Mouse (Mus musculus) left cerebral cortex, postnatal 4 days (tissue): Measurements from ENCODE around the gene Ceacam1. TPM values are rescaled to one million over a fixed set of nuclear protein-coding genes. Genes with fewer than 3 reads are reported as not detected.

Source experiments
- DNase-seq: peaks from one replicate; pipeline ENCODE4 v3.0.0-alpha.2; 2022
- intact Hi-C: fragments of 180-260 bp; cut with DNase I; formaldehyde crosslinking; loops from one replicate; pipeline ENCODE4 v1.15.1; 2025
- total RNA-seq, 2 experiments: library from RNA; stranded (reverse); gene quantifications; 2 replicates each; pipeline ENCODE4 v1.2.3; 2021

The Ceacam1 gene
- total RNA-seq, 2 experiments from 2014 or later = 0.70 to 1.0 TPM

DNA sequence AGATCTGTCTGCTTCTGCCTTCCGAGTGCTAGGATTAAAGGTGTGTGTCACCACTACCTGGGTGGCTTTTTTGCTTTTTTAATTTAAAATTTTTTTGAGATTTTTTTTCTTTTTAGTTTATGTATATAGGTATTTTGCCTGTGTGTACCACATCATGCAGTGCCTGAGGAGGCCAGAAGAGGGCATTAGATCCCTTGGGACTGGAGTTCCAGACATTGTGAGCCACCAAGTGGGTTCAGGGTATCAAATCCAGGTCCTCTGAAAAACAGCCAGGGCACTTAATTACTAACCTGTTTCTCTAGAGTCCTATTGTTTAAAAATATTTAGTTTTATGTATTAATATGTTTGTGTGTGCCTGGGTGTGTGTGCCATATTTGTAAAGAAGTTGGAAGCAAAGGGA, 59.8 kb downstream of the Ceacam1 start:
- intact Hi-C loops = no loop called here
- DNase-seq = no peak

DNA sequence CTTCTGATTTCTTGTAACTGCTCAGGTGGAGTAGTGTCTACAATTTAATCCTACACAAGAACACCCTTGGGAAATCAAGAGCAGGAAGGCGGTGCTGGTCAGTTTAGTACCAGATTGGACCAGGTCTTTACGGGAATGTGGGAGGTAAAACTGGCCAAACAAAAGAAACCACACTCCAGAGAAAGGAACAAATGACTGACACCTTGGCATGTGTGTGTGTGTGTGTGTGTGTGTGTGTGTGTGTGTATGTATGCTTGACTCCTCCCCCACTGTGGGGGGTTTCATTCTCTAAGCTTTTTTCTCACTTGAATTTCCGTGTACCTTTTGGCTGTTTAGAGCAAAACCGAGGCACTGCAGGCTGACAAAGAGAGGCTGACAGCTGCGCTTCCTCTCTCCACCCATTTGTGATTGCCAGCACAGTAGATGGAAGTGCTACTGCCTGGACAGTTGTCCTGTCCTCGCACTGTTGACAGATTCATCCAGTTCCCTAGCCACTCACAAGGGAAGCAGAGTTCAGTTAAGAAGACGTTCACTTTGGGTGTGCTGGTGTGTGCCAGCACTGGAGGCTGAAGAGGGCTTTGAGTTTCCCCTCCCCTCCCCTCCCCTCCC, 64.5 kb downstream of the Ceacam1 start, which contains the start of gene Cxcl17:
Gene Cxcl17, minus strand, starts transcription at position 54 of the 609 bp plus-strand sequence.
- DNase-seq = no peak
- intact Hi-C loops = no loop called here

DNA sequence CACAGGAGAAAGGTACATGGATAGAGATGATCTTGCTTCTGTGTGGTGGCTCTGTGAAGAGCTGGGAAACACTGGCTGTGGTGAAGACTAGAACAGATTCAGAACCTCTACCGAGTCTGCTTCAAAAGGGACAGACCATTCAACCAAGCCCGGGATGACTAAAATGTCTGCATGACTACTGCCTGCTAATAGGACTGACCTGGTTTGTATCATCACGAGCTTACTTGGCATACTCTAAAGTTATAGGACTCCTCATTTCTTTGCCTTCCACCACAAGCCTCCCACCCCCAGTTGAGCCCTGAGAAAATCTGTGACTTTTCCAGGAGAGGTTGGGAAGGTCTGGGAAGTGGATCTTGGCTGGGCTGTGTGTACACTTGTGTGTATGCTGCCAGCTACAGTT, 65.5 kb downstream of the Ceacam1 start:
- intact Hi-C loops = no loop called here
- DNase-seq = no peak

Other genes with a start within 250 kb of the Ceacam1 start
- 100 to 1,000 TPM; 195 to 197 TPM for gene Gsk3a, start 239.8 kb downstream of the Ceacam1 start, total RNA-seq
- gene Erf, start 226.8 kb downstream of the Ceacam1 start, total RNA-seq = 10 to 100 TPM; 29.4 to 36.1 TPM
- gene Cic, start 209.9 kb downstream of the Ceacam1 start, total RNA-seq = 100 to 1,000 TPM; 324 to 333 TPM
- gene Pafah1b3, start 179.6 kb downstream of the Ceacam1 start, total RNA-seq = 100 to 1,000 TPM; 234 to 250 TPM
- under 1 TPM; 0.52 to 0.87 TPM for gene Prr19, start 176.2 kb downstream of the Ceacam1 start, total RNA-seq
- gene Tmem145, start 171.5 kb downstream of the Ceacam1 start, total RNA-seq = 100 to 1,000 TPM in 1 of 2 experiments, 10 to 100 TPM in 1; 99.6 to 104 TPM
- gene Megf8, start 160.4 kb downstream of the Ceacam1 start, total RNA-seq = 10 to 100 TPM; 81.0 to 89.9 TPM
- not detected for gene Cnfn, start 107.9 kb downstream of the Ceacam1 start, total RNA-seq
- 1 to 10 TPM; 8.3 to 9.0 TPM for gene Lipe, start 78.9 kb downstream of the Ceacam1 start, total RNA-seq
- gene Cxcl17, start 64.7 kb downstream of the Ceacam1 start, total RNA-seq = not detected
- not detected for gene Ceacam2, start 62.3 kb upstream of the Ceacam1 start, total RNA-seq
- gene Erich4, start 138.3 kb upstream of the Ceacam1 start, total RNA-seq = not detected
- 10 to 100 TPM; 19.9 to 22.7 TPM for gene Dmac2, start 141.8 kb upstream of the Ceacam1 start, total RNA-seq
- 1 to 10 TPM in 1 of 2 experiments, under 1 TPM in 1; 0.64 to 1.0 TPM for gene B3gnt8, start 149.1 kb upstream of the Ceacam1 start, total RNA-seq
- 10 to 100 TPM; 23.6 to 24.7 TPM for gene Bckdha, start 181.4 kb upstream of the Ceacam1 start, total RNA-seq
- gene Exosc5, start 181.6 kb upstream of the Ceacam1 start, total RNA-seq = 10 to 100 TPM; 15.1 to 18.4 TPM
- 10 to 100 TPM; 14.6 to 19.9 TPM for gene Tmem91, start 197.6 kb upstream of the Ceacam1 start, total RNA-seq
- gene B9d2, start 203.2 kb upstream of the Ceacam1 start, total RNA-seq = 10 to 100 TPM; 24.7 to 25.7 TPM
- 10 to 100 TPM in 1 of 2 experiments, 1 to 10 TPM in 1; 8.5 to 10.1 TPM for gene Tgfb1, start 209.4 kb upstream of the Ceacam1 start, total RNA-seq
- 10 to 100 TPM; 47.8 to 48.6 TPM for gene Ccdc97, start 241.5 kb upstream of the Ceacam1 start, total RNA-seq